Mouse (Mus musculus) liver, embryonic 15.5 days (tissue): ENCODE data around the gene Tarbp1. TPM values are rescaled to one million over a fixed set of nuclear protein-coding genes. Genes with fewer than 3 reads are reported as not detected.

ENCODE experiments used
- ATAC-seq: fragments of 200-750 bp; cut with Nextera tagmentation; 2 replicates; pipeline ENCODE4 v1.8.0; 2017; ENCODE audit warnings: moderate number of reproducible peaks, mild to moderate bottlenecking, moderate library complexity; ENCODE audit not compliant: insufficient read depth
- H3K27ac ChIP-seq: fragments of 300-500 bp; sonication (generic); replicated peaks from 2 replicates; pipeline ENCODE4 v1.5.1; 2015; ENCODE audit warnings: mild to moderate bottlenecking, inconsistent platforms
- H3K27me3 ChIP-seq: fragments of 300-500 bp; sonication (generic); 2 replicates; pipeline ENCODE4 v1.6.1; 2015; ENCODE audit warnings: mild to moderate bottlenecking, inconsistent platforms
- H3K36me3 ChIP-seq: fragments of 300-500 bp; sonication (generic); replicated peaks from 2 replicates; pipeline ENCODE4 v1.6.1; 2015; ENCODE audit warnings: moderate library complexity, mild to moderate bottlenecking, inconsistent platforms
- H3K4me1 ChIP-seq: fragments of 300-500 bp; sonication (generic); replicated peaks from 2 replicates; pipeline ENCODE4 v1.6.1; 2015; ENCODE audit warnings: inconsistent platforms
- H3K4me2 ChIP-seq: fragments of 300-500 bp; sonication (generic); 2 replicates; pipeline ENCODE4 v1.6.1; 2015; ENCODE audit warnings: moderate library complexity, mild to moderate bottlenecking, inconsistent platforms
- H3K4me3 ChIP-seq: fragments of 300-500 bp; sonication (generic); replicated peaks from 2 replicates; pipeline ENCODE4 v1.5.1; 2015; ENCODE audit warnings: mild to moderate bottlenecking, inconsistent platforms
- H3K9ac ChIP-seq: fragments of 300-500 bp; sonication (generic); 2 replicates; pipeline ENCODE4 v1.6.1; 2015; ENCODE audit warnings: moderate library complexity, mild to moderate bottlenecking, inconsistent platforms
- H3K9me3 ChIP-seq: fragments of 300-500 bp; sonication (generic); replicated peaks from 2 replicates; pipeline ENCODE4 v1.6.1; 2016; ENCODE audit warnings: inconsistent platforms
- WGBS: fragments of 180-500 bp; shearing (Covaris S2); methylation state at CpG from one replicate; pipeline ENCODE4 v1.1.7; 2015; ENCODE audit warnings: mixed read lengths; ENCODE audit not compliant: insufficient replicate concordance; 5-methylcytosine and 5-hydroxymethylcytosine counted together
- polyA plus RNA-seq: library from polyadenylated mRNA; unstranded; fragments of >200 nt; fragmentation: Nextera tagmentation; extraction: Ambion mirVana; gene quantifications from 2 replicates; pipeline ENCODE4 v1.2.1, GENCODE M21; 2015

Gene Tarbp1
- polyA plus RNA-seq, 1 experiment from 2014 or later = 1.3 TPM

DNA sequence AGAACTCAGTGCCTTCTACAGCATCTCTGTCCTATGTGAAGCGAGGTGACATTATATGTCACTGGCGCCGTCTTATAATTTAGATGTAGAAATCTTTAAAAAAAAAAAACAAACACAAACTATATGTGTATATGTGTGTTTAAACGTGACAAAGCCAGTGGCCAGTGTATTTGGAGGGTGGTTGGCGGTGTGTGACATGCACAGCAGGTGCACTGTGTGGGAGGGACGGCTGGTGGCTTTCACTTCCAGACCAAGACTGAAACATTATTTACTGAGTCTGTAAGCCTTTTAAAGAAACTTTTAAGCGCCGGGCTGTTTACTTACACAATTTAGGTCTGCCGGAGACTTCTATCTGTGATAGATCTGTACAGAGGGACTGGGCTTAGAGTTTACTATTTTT lies 79.5 kb downstream of the Tarbp1 start:
- Histone ChIP-seq H3K27me3 (no peaks in the 10 kb centered on the region), H3K4me1 (no peaks in the 10 kb centered on the region), H3K9ac (no peak overlapping the region), H3K4me3 (no peak overlapping the region), H3K36me3 (no peaks in the 10 kb centered on the region), H3K9me3 (no peaks in the 10 kb centered on the region), H3K27ac (no peak overlapping the region), H3K4me2 (no peak overlapping the region)
- ATAC-seq = no peak
- WGBS = 67% methylated on average over 9 of the region's 9 CpGs

DNA sequence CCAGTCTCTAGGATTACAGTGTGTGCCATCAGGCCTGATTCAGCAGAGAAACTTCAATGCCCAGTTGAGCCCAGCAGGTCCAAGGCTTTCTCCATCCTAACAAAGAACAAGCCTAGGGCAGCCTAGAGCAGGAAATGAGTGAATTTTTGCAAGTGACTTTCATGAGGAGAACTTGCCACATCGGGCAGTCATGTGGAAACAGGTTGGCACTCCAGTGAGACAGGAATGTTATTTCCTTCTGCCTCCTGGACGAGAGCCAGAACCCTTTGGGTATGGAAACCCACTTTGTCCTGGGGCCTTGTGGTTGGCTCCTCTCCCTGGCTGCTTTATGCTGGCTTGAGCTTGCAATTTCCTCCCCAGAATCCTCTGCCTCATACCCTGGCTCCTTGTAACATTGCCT lies 83.3 kb downstream of the Tarbp1 start:
- Histone ChIP-seq H3K4me2 (no peak overlapping the region), H3K9ac (no peak overlapping the region), H3K36me3 (no peaks in the 10 kb centered on the region), H3K9me3 (no peaks in the 10 kb centered on the region), H3K27ac (no peak overlapping the region), H3K27me3 (no peaks in the 10 kb centered on the region), H3K4me1 (no peaks in the 10 kb centered on the region), H3K4me3 (no peak overlapping the region)
- ATAC-seq = no peak
- 52% methylated on average over 2 of the region's 2 CpGs for WGBS

DNA sequence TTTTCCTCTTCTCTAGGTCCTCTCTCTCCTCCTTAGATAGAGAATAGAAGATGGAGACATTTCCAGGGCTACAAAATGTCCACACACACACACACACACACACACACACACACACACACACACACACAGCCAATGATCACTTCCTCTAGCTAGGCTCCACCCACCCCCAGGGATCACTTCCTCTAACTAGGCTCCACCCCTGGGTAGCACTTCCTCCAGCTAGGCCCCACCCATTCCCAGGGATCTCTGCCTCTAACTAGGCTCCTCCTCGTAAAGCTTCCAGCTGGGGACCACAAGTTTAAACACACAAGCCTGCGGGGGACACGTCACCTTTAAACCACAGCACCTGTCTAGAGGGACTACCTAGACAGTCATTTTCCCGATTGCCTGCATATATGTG lies 87.3 kb downstream of the Tarbp1 start:
- no peaks in the 10 kb centered on the region for H3K4me1 ChIP-seq
- ATAC-seq = no peak
- WGBS = 71% methylated on average over 4 of the region's 4 CpGs
- H3K9ac ChIP-seq = no peak overlapping the region
- no peaks in the 10 kb centered on the region for H3K36me3 ChIP-seq
- H3K4me2 ChIP-seq = no peak overlapping the region
- no peak overlapping the region for H3K4me3 ChIP-seq
- no peaks in the 10 kb centered on the region for H3K9me3 ChIP-seq
- H3K27ac ChIP-seq = no peak overlapping the region
- no peaks in the 10 kb centered on the region for H3K27me3 ChIP-seq

DNA sequence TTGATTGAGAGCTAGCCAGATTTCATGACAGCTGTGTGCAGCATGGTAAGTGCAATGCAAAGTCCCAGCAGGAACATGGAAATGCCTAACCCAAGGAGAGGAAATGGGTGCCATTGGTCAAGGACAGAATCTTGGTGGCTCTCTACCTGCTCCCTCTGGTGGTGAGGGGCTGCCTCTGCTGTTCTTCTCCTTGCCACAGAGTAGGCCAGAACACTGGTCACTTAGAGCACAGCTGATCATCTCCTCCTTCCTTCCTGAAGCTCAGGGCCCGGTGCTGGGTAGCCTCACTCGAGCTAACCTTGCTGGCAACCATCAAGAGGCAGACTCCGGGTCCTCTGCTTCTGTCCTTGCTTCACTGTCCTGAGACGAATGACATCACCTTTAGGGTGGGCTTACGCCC lies 92.1 kb downstream of the Tarbp1 start:
- 38% methylated on average over 5 of the region's 5 CpGs for WGBS
- no peak for ATAC-seq

DNA sequence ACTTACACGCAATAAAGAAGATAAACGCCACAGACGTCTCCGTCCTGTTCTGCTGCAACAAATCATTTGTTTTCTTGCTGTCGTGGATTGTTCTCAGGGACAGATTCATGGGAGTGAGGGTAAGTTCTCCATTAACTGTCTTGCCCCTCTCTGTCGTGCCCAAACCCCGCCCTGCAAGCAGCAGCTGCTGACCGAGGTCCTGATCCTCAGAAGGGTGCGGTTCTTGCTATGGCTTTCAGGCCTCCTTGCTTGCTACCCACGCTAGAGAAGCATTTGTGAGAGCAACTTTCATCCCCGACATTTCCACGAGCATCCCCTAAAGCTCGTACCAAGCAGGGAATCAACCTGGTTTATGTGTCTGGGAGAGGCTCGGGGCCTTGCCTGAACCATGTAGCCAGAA lies 92.6 kb downstream of the Tarbp1 start:
- Histone ChIP-seq H3K4me2 (no peak overlapping the region), H3K9me3 (no peaks in the 10 kb centered on the region), H3K36me3 (no peaks in the 10 kb centered on the region), H3K9ac (no peak overlapping the region), H3K27me3 (no peaks in the 10 kb centered on the region), H3K4me3 (no peak overlapping the region), H3K4me1 (no peaks in the 10 kb centered on the region), H3K27ac (no peak overlapping the region)
- no peak for ATAC-seq
- WGBS = 31% methylated on average over 14 of the region's 14 CpGs

More for the DNA sequence above, 92.1 kb downstream of the Tarbp1 start:
- no peak overlapping the region for H3K9ac ChIP-seq
- H3K27ac ChIP-seq = no peak overlapping the region
- H3K4me2 ChIP-seq = no peak overlapping the region
- no peaks in the 10 kb centered on the region for H3K4me1 ChIP-seq
- H3K27me3 ChIP-seq = no peaks in the 10 kb centered on the region
- no peak overlapping the region for H3K4me3 ChIP-seq
- no peaks in the 10 kb centered on the region for H3K9me3 ChIP-seq
- no peaks in the 10 kb centered on the region for H3K36me3 ChIP-seq

DNA sequence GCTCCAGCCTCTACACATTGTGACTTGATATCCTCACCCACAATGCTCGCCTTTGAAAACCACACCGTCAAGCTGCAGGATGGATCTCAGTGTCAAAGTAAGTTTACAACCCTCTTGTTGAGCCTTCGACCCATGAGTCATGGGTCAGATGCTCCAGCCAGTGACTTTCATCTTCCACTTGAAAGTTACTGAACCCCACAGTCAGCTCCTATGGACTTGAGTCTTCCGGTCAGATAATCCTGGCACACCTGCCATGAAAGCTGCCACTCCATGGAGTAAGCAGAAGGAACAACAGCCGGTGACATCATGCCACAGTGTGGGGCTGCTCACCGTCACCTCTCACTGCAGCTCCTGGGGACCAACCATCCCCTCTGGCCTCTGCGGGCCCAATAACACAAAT lies 93.6 kb downstream of the Tarbp1 start:
- no peak overlapping the region for H3K27ac ChIP-seq
- no peak overlapping the region for H3K4me2 ChIP-seq
- ATAC-seq = no peak
- no peaks in the 10 kb centered on the region for H3K36me3 ChIP-seq
- 68% methylated on average over 7 of the region's 7 CpGs for WGBS
- H3K27me3 ChIP-seq = no peaks in the 10 kb centered on the region
- H3K9me3 ChIP-seq = no peaks in the 10 kb centered on the region
- H3K4me3 ChIP-seq = no peak overlapping the region
- no peaks in the 10 kb centered on the region for H3K4me1 ChIP-seq
- no peak overlapping the region for H3K9ac ChIP-seq

DNA sequence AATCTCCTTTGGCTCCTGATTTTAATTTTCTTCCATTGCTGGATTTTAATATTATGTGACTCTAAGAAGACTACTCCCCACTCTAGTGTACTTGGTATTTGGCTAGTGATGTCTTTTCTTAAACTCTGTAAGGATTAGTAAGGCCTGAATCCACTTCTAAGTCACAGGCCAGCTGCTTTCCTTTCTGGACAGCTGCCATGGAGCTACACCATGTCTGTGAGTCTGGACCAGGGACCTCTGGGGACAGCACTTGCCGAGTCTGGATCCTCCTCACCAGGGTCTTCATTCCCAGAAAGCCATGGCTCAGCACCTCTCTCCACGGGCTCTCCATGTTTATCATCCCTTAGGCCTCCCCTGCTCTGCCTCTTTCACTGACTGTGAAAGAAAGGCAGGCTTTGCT lies 94.7 kb downstream of the Tarbp1 start:
- H3K4me1 ChIP-seq = no peaks in the 10 kb centered on the region
- no peak overlapping the region for H3K4me2 ChIP-seq
- no peak overlapping the region for H3K4me3 ChIP-seq
- ATAC-seq = no peak
- H3K36me3 ChIP-seq = no peaks in the 10 kb centered on the region
- no peak overlapping the region for H3K27ac ChIP-seq
- WGBS = 34% methylated on average over 2 of the region's 2 CpGs
- no peak overlapping the region for H3K9ac ChIP-seq
- no peaks in the 10 kb centered on the region for H3K27me3 ChIP-seq
- no peaks in the 10 kb centered on the region for H3K9me3 ChIP-seq

DNA sequence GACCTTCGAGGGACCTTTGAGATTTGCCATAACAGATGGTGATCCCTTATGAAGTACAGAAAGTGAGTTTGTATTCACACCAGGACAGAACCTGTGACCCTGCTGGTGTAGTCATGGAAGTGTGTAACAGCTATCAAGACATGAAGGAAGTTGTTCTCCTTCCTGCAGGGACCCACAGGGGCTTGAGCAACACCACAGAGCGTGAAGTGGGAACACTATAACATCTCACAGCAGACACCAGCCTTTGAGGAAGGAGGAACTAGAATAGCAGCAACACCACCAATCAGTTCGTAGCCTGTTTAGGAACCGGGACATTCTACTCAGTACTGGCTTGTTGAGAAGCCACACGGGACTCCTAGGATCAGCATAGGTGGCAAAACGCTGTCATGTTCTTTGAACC lies 95.3 kb downstream of the Tarbp1 start:
- ATAC-seq = no peak
- WGBS = 54% methylated on average over 6 of the region's 6 CpGs
- H3K27me3 ChIP-seq = no peaks in the 10 kb centered on the region

More for the DNA sequence above, 95.3 kb downstream of the Tarbp1 start:
- no peaks in the 10 kb centered on the region for H3K9me3 ChIP-seq
- H3K27ac ChIP-seq = no peak overlapping the region
- H3K4me1 ChIP-seq = no peaks in the 10 kb centered on the region
- H3K4me2 ChIP-seq = no peak overlapping the region
- H3K9ac ChIP-seq = no peak overlapping the region
- H3K36me3 ChIP-seq = no peaks in the 10 kb centered on the region
- no peak overlapping the region for H3K4me3 ChIP-seq

Other genes with a start within 250 kb of the Tarbp1 start
- gene Slc35f3, start 176.5 kb downstream of the Tarbp1 start, polyA plus RNA-seq = not detected in 2 replicates
- 28.5 and 34.6 TPM in 2 replicates for gene Coa6, start 52.5 kb downstream of the Tarbp1 start, polyA plus RNA-seq
- 3.8 and 4.0 TPM in 2 replicates for gene Irf2bp2, start 118.9 kb upstream of the Tarbp1 start, polyA plus RNA-seq